Mouse (Mus musculus): ENCODE data around the gene Sirt7.

GRCm38 (mm10) chr11:120657301-120657700 lies 32.3 kb upstream of the Sirt7 start:
- no peak for TF ChIP-seq CTCF (conservative IDR thresholded peaks at IDR 0.05; ENCODE audit: low read length)
- no peak for TF ChIP-seq POU5F1 (IDR thresholded peaks at IDR 0.05; ENCODE audit: borderline replicate concordance, low read length)
